Mouse (Mus musculus) left cerebral cortex, adult 11 months (tissue): ENCODE measurements around the gene Snrpc.

Experiments
- DNase-seq: peaks from one replicate; pipeline ENCODE4 v3.0.0; 2022; ENCODE audit warnings: low spot score

Gene Snrpc

DNA sequence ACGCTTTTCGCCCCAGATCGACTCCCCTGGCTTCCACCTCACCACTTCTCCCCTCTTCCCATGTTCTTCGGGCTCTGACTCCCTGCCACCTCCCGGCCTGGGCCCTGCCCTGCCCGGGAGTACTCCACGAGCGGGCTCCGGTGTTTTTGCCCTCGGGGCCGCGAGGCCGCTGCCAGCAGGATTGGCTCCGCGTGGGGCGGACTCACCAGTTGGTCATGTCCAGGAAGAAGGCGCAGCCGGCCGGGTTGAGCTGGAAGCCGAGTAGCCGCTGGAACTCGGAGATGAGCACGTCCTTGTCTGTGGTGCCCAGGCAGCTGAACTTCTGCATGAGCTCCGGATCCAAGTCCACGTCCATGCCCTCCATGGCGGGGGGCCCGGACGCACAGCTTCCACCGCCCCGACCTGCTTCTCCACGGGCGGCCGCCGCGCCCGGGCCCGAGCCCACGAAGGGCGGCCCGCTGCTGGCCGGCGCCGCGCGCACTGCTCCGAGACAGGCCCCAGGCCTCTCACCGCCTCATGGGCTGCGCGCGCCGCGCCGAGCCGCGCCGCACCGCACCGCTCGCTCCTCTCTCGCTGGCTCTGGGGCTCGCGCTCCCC lies 17.9 kb upstream of the Snrpc start:
- DNase-seq = peak; percentile 35

DNA sequence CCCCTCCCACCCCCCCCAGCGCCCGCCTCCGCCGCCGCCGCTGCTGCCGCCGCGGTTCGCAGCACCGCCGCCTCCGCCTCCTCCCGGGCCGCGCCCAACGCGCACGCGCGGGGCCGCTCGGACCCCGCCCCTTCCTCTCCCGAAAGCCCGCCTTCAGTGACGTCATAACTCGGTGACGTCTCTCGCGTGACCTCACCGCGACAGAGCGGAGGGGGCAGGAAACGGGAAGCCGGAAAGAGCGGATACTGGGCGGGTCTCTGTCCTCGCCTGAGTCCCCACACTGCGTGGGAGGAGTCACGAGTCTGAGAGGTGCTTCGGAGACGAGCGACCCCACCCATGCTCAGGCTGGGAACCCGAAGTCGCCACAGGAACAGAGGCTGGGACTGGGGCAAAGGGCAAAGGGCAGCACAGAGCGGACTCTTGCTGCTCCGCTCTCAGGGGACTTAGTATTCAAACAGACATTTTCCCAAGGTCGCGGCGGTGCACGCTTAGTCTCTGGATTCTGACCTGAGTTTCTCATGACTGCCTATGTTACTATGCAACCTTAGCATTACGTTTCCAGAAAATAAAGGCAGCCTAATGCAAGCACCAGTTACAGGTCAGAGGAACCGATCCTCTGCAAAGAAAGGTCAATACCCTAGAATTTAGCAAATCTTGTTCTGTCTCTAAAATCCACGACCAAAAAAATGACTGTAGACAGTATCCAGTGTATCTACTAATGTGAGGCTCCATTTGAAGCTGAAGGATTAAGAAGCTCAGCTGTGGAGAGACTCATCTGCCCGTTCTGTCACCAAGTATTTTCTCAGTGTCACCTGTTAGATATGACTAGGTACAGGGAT lies 17.2 kb upstream of the Snrpc start, which contains the start of gene D17Wsu92e:
Gene D17Wsu92e (minus strand): TSS at position 81 of the 839 bp plus-strand sequence.
- peak; percentile 96 for DNase-seq

DNA sequence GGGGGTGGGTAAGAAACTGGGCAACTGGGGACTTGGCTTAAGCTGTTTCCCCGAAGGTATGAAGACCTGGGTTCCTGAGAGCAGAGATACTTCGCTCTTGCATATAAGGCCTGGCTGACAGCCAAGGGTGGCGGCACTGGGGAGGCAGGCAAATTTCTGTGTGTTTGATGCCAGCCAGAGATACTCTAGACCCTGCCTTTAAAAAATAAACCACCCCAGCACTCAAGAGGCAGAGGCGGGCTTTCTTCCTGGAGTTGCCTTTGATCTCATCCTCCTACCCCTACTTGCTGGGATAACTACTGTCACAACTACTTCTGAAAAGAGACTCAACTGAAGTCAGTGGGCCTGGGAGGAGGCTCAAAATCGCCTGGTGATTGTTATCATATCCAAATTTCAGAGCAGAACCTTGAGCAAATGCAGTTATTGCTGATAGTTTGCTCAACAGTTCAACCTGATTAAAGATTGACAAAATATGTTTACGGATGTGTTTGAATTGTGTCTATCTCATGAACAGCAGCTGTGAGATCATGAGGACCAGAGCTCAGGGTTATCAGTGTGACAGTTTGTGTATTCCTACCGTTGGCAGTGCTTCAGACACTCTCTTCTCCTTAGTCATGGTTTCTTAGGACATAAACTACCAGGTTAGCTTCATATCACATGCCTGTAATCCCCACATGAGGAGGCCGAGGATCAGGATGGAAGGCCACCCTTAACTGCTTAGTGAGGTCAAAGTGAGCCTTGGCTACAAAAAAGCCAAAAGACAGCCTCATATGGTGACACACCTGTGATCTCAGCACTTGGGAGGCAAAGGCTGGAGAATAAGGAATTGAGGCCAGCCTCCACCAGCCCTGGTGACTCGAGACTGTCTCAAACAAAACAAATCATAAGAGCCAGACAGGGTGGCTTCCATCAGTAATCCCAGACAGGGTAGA lies 16.3 kb upstream of the Snrpc start:
- no peak for DNase-seq

DNA sequence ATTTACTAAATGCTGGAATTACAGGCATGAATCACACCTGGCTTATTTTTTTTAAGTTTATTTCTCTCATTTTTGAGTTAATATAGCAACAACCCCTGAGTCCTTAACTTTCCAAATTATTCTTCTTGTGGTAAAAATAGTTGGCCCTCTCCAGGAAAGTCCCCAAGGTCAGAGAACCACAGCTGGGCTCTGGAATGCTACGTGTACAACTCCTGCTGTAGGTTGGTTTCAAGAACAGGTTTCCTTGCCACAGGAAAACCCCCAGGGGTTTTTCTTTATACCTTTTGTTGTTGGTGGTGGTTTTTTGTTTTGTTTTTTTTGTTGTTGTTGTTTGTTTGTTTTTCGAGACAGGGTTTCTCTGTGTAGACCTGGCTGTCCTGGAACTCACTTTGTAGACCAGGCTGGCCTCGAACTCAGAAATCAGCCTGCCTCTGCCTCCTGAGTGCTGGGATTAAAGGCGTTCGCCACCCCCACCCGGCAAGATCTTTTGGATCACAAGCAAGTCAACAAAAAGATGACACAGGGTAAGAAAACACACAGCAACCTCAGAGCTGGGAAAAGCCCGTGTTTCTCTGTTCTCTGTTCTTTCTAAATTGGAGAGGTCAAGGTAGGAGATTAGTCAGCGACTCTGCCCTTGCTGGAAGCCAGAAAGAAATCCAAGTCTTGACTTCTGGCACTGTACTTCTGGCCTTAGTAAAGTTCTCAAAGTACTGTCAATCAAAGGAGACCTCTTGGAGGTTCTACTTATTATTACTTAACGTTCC lies 14.6 kb upstream of the Snrpc start:
- no peak for DNase-seq

DNA sequence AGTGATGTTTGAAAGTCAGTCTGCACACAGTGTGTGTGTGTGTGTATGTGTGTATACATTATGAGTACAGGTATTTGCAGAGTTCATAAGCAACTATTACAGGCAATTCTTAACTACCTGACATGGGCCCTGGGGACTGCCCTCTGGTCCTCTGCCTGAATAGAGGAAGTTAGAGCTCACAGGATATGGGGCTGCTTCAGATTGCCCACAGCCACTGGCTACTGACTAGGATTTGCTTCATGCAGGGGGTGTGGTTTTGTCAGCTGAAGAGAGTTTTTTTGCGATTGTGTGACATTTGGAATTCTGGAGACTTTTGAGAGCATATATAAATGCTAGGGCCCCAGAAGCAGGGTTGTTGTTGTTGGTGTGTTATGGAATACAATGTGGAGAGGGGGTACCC lies 13.0 kb upstream of the Snrpc start:
- DNase-seq = no peak

DNA sequence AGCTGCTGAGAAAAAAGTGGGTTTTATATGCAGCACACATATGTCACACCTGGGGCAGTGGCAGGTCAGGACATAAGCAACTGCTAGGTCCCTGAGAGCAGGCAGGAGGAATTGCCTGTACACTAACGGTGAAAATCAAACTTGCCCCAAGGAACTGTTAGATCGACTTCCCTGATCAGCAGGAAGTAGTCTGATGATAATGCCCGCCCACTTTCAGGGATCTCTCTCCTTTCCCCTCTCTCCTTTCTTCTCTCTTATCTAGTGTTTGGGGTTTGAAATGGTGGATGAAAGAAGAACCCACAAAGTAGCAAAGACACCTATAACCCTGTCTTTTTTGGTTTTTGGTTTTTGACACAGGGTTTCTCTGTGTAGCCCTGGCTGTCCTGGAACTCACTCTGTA lies 12.4 kb upstream of the Snrpc start:
- no peak for DNase-seq

DNA sequence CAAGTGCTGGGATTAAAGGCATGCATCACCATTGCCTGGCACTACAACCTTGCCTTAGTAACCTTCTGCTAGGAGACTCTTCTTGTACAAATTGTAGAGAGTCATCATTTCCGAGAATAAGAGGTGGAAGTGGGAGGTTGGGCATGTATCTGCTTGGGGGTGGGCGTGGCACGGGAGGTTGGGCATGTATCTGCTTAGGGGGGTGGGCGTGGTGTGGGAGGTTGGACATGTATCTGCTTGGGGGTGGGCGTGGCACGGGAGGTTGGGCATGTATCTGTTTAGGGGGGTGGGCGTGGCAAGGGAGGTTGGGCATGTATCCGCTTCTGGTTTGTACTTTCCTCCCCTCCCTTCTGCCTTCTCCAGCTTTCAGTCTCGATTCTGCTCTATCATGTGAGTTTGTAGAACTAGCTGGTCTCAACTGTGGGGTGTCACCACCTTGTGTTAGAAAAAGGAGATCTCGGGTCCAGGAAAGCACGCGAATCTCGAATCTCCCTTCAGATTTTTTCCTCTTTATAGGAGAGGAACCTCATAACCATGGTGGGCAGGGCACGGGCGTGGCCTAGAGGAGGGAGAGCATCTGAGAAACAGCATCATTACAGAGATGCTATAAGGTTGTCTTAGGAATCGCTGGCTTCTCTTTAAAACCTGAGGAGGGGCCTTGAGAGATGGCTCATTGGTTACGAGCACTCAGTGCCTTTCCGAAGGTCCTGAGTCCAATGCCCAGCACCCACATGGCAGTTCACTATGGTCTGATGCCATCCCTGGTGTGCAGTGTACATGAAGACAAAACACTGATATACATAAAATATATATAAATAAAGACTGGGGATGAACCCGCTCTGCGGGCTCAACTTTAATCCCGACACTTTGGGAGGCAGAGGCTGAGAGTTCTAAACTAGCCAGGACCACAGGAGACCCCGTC lies 11.7 kb upstream of the Snrpc start:
- no peak for DNase-seq

DNA sequence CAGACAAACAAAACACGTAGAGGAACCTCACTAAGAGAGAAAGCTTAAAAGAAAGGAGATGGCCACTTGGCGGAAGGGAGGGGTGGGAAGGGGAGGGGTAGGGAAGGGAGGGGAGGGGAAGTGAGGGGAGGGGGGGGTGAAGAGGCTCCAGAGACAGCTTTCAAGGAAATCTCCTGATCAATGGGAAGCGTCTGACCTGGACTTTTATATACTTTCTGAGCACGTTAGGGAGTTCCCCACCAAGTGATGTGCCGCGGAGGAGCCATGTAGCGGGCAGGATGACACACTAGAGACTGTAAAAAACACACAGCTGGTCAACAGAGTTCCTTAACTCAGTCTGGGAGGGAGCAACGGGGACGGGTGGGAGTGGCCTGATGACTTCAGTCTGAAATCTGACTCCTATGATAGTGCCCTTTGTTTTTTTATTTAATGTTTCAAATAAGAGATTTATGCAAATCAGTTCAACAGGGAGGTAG lies 11.0 kb upstream of the Snrpc start:
- DNase-seq = no peak

DNA sequence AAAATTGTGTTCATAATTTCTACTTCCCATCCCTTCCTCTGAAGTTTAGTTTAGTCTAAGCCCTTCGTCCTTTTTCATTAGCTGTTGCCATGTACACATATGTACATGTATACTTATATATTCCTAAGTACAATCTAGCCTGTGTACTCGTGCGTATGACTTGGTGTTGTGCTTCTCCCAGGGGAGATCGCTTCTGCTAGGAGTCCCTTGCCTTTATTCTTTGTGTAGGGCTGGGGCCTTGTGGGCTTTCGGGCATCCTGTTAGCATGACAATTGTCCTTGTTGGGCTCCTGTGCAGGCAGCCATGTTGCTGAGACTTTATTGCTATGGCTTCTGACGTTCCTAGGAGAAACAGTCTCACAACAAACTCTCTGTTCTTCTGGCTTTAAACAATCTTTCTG lies 10.4 kb upstream of the Snrpc start:
- no peak for DNase-seq

DNA sequence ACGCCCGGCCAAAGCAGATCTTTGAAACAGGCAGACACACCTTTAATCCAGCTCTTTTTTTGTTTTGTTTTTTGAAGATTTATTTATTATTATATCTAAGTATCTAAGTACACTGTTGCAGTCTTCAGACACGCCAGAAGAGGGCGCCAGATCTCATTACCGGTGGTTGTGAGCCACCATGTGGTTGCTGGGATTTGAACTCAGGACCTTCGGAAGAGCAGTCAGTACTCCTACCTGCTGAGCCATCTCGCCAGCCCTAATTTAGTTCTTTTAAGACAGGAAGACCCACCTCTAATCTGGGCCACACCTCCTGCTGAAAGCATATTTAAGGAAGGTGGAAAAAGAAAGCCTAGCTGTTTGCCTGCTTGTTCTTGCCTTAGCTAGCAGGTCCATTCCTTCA lies 7.5 kb upstream of the Snrpc start:
- no peak for DNase-seq

DNA sequence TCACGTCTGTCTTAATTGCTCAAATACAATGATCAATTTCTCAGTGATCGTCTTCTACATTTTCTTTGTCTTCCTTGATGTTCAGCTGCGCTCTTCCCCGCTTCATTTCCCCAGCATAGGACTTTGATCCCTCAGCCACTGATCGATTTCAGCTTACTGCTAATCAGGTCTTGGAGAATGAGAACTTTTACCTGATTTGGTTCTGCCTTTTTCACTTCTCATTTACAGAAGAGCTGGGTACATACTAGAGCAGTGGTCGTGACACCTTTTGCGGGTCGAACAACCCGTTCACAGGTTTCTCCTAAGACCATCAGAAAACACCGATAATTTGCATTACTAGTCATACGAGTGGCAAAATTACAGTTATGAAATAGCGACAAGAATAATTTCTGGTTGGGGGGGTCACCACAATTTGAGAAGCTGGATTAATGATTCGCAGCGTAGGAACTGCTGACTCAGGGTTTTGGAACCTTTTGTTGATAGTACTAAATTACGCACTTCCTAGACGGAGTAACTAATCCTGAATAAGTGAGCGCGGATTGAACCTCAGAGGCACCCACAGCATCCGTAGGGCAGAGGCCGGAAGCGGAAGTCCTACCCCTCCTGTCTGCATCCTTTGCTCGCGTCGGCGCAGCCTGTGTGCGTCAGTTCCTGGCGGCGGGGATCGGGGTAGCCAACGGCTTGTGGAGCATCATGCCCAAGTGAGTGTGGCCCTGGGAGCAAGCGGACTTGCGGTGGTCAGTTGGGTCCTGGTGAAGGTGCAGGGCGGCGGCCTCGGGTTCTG lies 1.7 kb downstream of the Snrpc start:
- DNase-seq = peak; percentile 96

DNA sequence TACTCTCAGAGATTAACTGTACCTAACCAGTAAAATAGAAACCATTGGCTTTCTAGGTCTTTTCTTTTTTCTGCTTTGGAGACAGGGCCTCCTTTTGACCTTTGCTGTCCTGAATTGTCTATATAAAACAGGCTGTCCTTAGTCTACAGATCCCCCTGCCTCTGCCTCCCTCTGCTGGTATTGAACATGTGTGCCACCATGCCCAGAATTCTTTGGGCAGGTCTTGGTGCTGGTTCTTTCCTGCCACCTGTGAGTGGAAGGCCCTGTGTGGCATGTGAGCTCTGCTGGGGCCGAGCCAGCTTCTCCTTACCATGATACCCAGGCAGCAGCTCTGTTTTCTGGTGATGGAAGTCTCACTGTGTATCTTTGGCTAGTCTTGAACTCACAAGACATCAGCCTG lies 10.4 kb downstream of the Snrpc start:
- no peak for DNase-seq

DNA sequence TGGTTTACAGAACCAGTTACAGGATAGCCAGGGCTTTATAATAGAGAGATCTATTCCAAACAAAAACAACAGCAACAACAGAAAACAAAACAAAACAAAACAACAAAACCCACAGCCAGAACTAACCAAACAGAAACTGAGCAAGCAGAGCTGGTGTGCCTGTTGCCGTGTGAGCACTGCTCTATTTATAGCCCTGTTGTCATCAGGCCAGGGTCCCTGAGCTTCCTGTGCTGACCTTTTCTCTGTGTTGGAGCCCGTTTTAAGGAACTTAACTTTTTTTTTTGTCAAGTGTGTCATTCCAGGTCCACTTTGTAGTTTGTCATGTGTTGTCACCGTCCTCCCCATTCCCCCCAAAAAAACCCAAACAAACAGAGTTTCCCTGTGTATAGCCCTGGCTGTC lies 13.1 kb downstream of the Snrpc start:
- no peak for DNase-seq

DNA sequence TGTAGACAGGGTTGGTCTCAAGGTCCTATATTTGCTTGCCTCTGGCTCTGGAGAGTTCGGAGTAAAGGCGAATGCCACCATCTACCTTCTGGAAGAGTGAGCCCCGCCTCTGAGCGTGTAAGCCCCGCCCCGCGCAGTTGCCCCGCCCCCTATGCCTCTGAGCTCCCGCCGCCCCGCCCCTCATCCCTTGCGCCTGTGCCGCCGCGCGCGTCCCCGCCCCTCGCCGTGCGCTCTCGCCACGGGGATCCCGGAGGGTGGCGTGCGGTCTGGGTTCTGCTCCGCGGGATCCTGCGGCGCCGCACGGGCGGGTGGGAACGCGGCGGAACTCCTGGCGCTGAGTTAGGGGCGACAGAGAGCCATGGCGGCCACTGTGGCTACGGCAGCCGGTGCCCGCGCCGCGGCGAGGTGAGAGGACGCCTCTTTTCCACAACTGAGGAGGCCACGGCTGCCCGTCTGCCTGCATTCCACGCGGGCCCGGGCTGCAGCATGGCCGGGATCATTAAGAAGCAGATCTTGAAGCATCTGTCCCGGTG lies 18.4 kb downstream of the Snrpc start, which contains the start of gene Uhrf1bp1:
Gene Uhrf1bp1 (plus strand): TSS at position 177 of the 533 bp plus-strand sequence.
- peak; percentile 47 for DNase-seq

DNA sequence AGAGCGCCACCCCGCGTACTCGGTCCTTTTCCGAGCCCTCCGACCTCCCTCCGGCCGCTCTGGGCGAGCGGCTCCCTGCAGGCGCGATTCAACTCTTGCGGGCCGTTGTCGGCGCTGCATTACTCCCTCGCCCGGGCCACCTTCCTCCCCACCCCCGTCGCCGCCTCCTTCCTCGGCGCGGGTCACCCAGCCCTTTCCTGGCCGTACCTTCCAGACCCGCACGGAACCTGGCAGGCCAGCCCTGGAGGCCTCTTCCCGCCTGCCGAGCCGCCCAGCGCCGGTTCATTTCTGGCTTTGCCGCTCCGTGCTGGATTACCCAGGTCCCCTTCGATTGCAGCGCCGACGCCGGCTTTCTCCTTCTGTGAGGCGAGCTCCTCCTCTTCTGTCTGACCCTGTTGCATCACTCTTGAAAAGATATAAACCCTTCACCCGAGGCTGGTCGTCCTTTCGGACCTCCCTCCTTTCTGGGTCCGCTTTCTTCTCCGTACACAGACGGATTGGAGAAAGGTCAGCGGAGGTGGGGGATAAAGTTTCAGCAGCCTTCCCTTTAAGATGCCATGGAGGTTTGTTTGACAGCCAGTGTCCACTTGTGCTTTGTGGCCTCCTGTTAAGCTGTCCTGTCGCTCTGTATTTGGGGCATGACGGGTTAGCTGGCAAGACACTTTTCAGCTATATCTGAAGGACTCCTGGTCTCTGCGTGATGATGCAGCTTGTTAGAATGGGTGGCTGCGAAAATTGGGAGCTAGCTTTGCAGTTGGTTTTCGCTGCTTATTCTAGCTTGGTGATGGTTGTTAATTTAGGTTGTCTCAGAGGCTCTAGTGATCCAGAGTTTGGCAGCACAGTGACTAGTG lies 19.1 kb downstream of the Snrpc start:
- DNase-seq = no peak

DNA sequence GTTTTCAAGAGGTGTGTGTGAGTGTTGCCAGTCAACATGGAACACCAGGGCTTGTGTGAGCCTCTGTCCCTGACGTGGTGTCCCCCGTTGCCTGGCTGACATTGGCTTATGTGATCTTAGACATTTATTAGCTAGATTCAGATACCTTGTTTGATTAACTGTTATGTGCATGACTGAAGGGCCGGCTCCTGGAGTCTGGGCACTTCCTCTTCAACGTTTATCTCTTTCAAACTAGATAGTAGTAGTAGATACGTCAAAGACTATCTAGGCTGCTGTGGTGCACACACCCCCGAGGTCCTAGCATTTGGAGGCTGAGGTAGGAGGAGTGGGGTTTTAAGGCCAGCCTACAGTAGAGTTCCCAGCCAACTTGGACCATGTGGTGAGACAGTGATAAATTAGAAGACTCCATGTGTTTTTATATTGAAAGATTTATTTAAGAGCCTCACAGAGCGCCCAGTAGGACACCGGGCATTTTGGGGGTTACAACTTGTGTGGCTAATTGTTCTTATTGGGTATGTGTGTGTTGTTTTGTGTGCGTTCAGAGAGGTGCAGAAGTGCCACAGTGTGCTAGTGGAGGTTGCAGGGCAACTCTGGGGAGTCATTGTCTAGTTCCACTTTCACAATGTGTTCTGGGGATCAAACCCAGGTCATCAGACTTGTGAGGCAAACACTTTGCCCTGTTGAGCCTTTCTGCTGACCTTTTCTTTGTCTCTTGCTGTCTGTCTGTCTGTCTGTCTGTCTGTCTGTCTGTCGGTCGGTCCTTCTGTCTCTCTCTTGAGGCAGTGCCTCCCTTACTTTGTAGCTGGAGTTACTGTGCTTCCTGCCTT lies 19.9 kb downstream of the Snrpc start:
- DNase-seq = no peak

DNA sequence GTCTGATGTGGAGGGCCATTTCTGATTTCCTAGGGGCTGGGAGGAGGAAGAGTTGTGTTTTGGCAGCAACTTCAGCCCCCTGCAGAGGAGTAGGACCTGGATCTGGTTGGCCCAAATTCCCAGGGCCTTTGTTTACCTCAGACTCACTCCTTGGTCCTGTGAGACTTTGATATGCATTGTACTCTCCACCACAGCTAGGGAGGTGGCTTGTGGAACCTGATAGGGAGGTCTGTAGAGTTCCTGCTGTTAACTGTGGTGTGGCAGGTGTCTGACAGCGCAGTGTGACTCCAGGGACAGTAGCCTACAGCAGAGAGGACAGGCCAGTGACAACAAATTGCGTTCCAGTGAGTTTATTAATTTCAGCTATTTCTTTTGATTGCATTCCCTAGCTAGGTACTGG lies 21.2 kb downstream of the Snrpc start:
- no peak for DNase-seq

DNA sequence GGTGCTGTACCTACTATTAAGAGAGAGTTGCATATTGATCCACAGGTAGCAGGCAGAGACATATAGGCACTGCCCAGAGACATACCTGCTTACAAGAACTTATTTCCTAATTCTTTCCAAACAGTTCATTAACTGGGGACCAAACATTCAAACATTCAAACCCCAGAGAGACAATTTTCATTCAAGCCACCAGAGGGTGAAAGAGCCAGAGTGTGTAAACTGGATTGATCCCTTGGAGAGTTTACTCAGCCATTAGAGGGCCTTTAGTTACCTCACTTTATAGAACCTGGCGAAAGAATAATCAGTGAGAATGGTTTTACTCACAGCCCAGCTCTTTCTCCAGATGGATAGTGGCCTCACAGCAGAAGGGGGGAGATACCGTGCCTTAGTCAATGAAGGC lies 27.5 kb downstream of the Snrpc start:
- no peak for DNase-seq
